Mouse (Mus musculus) E14TG2a.4 (cell line): ENCODE results near the gene Ppp1r18.

Experiments used
- CTCF ChIP-seq: conservative IDR thresholded peaks from 2 replicates; pipeline ENCODE4 v1.5.1; 2014; ENCODE audit warnings: low read length
- NANOG ChIP-seq: IDR thresholded peaks from 2 replicates; pipeline ENCODE4 v1.6.1; 2014; ENCODE audit warnings: borderline replicate concordance, low read length, mixed read lengths
- POU5F1 ChIP-seq: IDR thresholded peaks from 2 replicates; pipeline ENCODE4 v1.6.1; 2014; ENCODE audit warnings: low read length, borderline replicate concordance

GRCm38 (mm10) chr17:35897644-35898573 is 32.5 kb downstream of the Ppp1r18 start:
- TF ChIP-seq CTCF (no peak), NANOG (no peak), POU5F1 (no peak)
